Mouse (Mus musculus) E14TG2a.4 (cell line): ENCODE data around the gene Serinc3.

Source experiments
- CTCF ChIP-seq: conservative IDR thresholded peaks from 2 replicates; pipeline ENCODE4 v1.5.1; 2014; ENCODE audit warnings: low read length
- NANOG ChIP-seq: IDR thresholded peaks from 2 replicates; pipeline ENCODE4 v1.6.1; 2014; ENCODE audit warnings: borderline replicate concordance, low read length, mixed read lengths

DNA sequence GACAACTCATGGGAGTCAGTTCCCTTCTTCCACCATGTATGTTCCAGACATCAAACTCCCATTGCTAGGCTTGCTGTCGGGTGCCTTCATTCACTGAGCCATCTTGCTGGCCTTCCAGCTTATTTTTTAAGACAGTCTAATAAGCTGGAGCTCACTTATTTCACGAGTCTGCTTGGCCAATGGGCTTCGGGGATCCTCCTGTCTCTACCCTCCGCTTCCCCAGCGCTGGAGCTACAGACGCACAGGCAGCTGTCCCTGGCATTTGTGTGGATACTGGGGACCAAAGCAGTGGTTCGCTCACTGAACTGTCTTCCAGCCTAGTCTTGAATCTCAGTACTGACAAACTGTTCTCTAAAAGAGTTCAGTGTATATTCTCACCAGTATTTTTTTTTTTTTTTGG lies 38.8 kb downstream of the Serinc3 start:
- TF ChIP-seq CTCF (no peak), NANOG (no peak)
